ENCODE assay signal across 10 mouse cellular contexts in the genomic region with DNA sequence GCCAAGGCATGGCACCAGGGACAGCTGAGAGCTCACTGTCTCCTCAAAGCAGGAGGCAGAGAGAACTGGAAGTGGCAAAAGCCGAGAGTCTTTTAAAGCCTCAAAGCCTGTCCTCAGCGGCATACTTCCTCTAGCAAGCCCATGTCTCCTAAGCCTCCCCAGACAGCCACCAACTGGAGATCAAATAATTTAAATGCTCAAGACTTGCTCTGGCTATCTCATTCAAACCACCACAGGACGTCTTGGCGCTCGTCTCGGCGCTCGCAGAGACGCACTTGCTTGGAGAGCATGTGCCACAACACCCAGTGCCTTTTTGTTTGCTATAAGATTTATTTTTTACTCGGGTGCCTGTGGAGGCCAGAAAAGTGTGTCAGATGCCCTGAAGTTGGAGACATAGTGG.
DNase-seq lines count a peak whose midpoint lies in the region; ATAC-seq and TF ChIP-seq lines count a peak whose summit lies in the region.
"Had no signal": no experiment of that assay in that cellular context is flagged by ENCODE, and none has a peak within 500 bp of the region (broad histone marks: within the 10 kb centered on the region; RNA-seq: fewer than 3 reads in every experiment).

No protein-coding gene starts in this region.

- H3K4me2 ChIP-seq in neural tube, embryonic 12.5 days (replicated peaks): no peak overlapping the region
- H3K4me2 ChIP-seq in forebrain, embryonic 14.5 days (ENCODE audit: low read length): peak overlapping the region; percentile 4; the same call in 1 of the 2 replicates
- no peak overlapping the region for H3K4me2 ChIP-seq in midbrain, embryonic 11.5 days

- H3K4me1 ChIP-seq in neural tube, embryonic 12.5 days: peaks cover 35% of the 10 kb centered on the region
- H3K4me1 ChIP-seq in forebrain, embryonic 14.5 days (ENCODE audit: control insufficient read depth, insufficient read depth, low read length): peaks cover 17% of the 10 kb centered on the region
- H3K4me1 ChIP-seq in midbrain, embryonic 11.5 days (ENCODE audit: control insufficient read depth, insufficient read depth, low read length): peaks cover 7% of the 10 kb centered on the region

- intact Hi-C loops in gastrocnemius, adult 2 months (cut with DNase I): loop anchor here (1.0 to 5.0 kb wide), 2 partner anchors 80 to 182 kb away; no protein-coding TSS in a partner anchor

- no peak for ATAC-seq in neural tube, embryonic 12.5 days (ENCODE audit: low FRiP score, low read depth)
- ATAC-seq in forebrain, embryonic 14.5 days: no peak
- ATAC-seq in midbrain, embryonic 11.5 days (ENCODE audit: low FRiP score): no peak
- ATAC-seq in megakaryocyte, adult 5-6 weeks (ENCODE audit: poor library complexity, severe bottlenecking): no peak

- H3K27me3 ChIP-seq in neural tube, embryonic 12.5 days (replicated peaks): no peaks in the 10 kb centered on the region
- no peaks in the 10 kb centered on the region for H3K27me3 ChIP-seq in forebrain, embryonic 14.5 days (replicated peaks; ENCODE audit: control insufficient read depth, insufficient read depth, low read length)
- no peaks in the 10 kb centered on the region for H3K27me3 ChIP-seq in midbrain, embryonic 11.5 days (ENCODE audit: control insufficient read depth, insufficient read depth, low read length)

- no peak for TF ChIP-seq CTCF in gastrocnemius, adult 2 months (IDR thresholded peaks at IDR 0.05)

- peak overlapping the region; percentile 26; the same call in 1 of the 2 replicates for H3K27ac ChIP-seq in neural tube, embryonic 12.5 days
- peak overlapping the region; percentile 75 for H3K27ac ChIP-seq in forebrain, embryonic 14.5 days (ENCODE audit: low read depth, low read length)
- H3K27ac ChIP-seq in midbrain, embryonic 11.5 days (ENCODE audit: low read depth, low read length): peak overlapping the region; percentile 25; the same call in 1 of the 2 replicates
- H3K27ac ChIP-seq in gastrocnemius, adult 2 months: no peak overlapping the region
- H3K27ac ChIP-seq: limb, embryonic 10.5 days; liver, embryonic 14.5 days had no signal

- no peak overlapping the region for H3K9ac ChIP-seq in neural tube, embryonic 12.5 days
- no peak overlapping the region for H3K9ac ChIP-seq in forebrain, embryonic 14.5 days (ENCODE audit: low read length)
- H3K9ac ChIP-seq in midbrain, embryonic 11.5 days (ENCODE audit: low read length): no peak overlapping the region
- H3K9ac ChIP-seq: liver, embryonic 14.5 days had no signal

- no peak overlapping the region for H3K4me3 ChIP-seq in neural tube, embryonic 12.5 days
- no peak overlapping the region for H3K4me3 ChIP-seq in forebrain, embryonic 14.5 days (ENCODE audit: low read depth, low read length)
- no peak overlapping the region for H3K4me3 ChIP-seq in midbrain, embryonic 11.5 days (ENCODE audit: low read depth, low read length)
- H3K4me3 ChIP-seq in gastrocnemius, adult 2 months: no peak overlapping the region
- H3K4me3 ChIP-seq: limb, embryonic 10.5 days had no signal

- DNase-seq in neural tube, embryonic 10.5 days (ENCODE audit: extremely low spot score, low spot score): no peak
- no peak for DNase-seq in forebrain, embryonic 14.5 days (ENCODE audit: low spot score)
- no peak for DNase-seq in midbrain, embryonic 11.5 days (ENCODE audit: low spot score, missing footprints)
- DNase-seq in gastrocnemius, adult 2 months: no peak
- no peak for DNase-seq in adrenal gland, adult 8-10 months
- DNase-seq in adrenal gland, postnatal 36 days: no peak

- WGBS in neural tube, embryonic 12.5 days: 69% methylated on average over 10 of the region's 10 CpGs
- 66% methylated on average over 10 of the region's 10 CpGs for WGBS in forebrain, embryonic 14.5 days
- WGBS in midbrain, embryonic 11.5 days: 79% methylated on average over 10 of the region's 10 CpGs

- H3K9me3 ChIP-seq in neural tube, embryonic 12.5 days: no peaks in the 10 kb centered on the region
- no peaks in the 10 kb centered on the region for H3K9me3 ChIP-seq in forebrain, embryonic 14.5 days (replicated peaks; ENCODE audit: control insufficient read depth, low read length)
- no peaks in the 10 kb centered on the region for H3K9me3 ChIP-seq in midbrain, embryonic 11.5 days (ENCODE audit: control insufficient read depth, low read length)
- H3K9me3 ChIP-seq: limb, embryonic 10.5 days had no signal

- H3K36me3 ChIP-seq in neural tube, embryonic 12.5 days: no peaks in the 10 kb centered on the region
- no peaks in the 10 kb centered on the region for H3K36me3 ChIP-seq in forebrain, embryonic 14.5 days (ENCODE audit: control insufficient read depth, insufficient read depth, low read length)
- H3K36me3 ChIP-seq in midbrain, embryonic 11.5 days (ENCODE audit: control insufficient read depth, insufficient read depth, low read length): no peaks in the 10 kb centered on the region
- H3K36me3 ChIP-seq: limb, embryonic 10.5 days had no signal
